Mouse (Mus musculus): ENCODE data around the gene Cdkn2aip.

Cdkn2aip gene

GRCm38 (mm10) chr8:47695431-47696105, 18.2 kb downstream of the Cdkn2aip start:
- peak; percentile 76 for DNase-seq (ENCODE audit: low read depth, low spot score)

- DNase-seq (ENCODE audit: low read depth, low spot score): peak; percentile 87
Measured at GRCm38 (mm10) chr8:47693119-47693518, 20.6 kb downstream of the Cdkn2aip start.

GRCm38 (mm10) chr8:47691831-47692230, 21.9 kb downstream of the Cdkn2aip start:
- no peak for DNase-seq (ENCODE audit: low read depth, low spot score)

- DNase-seq (ENCODE audit: low read depth, low spot score): no peak
Measured at GRCm38 (mm10) chr8:47691303-47691702, 22.4 kb downstream of the Cdkn2aip start.

GRCm38 (mm10) chr8:47690674-47691078, 23.1 kb downstream of the Cdkn2aip start:
- no peak for DNase-seq (ENCODE audit: low read depth, low spot score)

GRCm38 (mm10) chr8:47689704-47690326, 23.9 kb downstream of the Cdkn2aip start:
- DNase-seq (ENCODE audit: low read depth, low spot score): peak; percentile 23

GRCm38 (mm10) chr8:47684441-47684840, 29.3 kb downstream of the Cdkn2aip start:
- DNase-seq (ENCODE audit: low read depth, low spot score): no peak

- DNase-seq (ENCODE audit: low read depth, low spot score): peak; percentile 54
Measured at GRCm38 (mm10) chr8:47683994-47684393, 29.7 kb downstream of the Cdkn2aip start.

- DNase-seq (ENCODE audit: low read depth, low spot score): peak; percentile 67
Measured at GRCm38 (mm10) chr8:47680306-47680705, 33.4 kb downstream of the Cdkn2aip start.

GRCm38 (mm10) chr8:47679603-47680002, 34.1 kb downstream of the Cdkn2aip start:
- DNase-seq (ENCODE audit: low read depth, low spot score): no peak

GRCm38 (mm10) chr8:47676631-47677030, 37.1 kb downstream of the Cdkn2aip start:
- DNase-seq (ENCODE audit: low read depth, low spot score): no peak

GRCm38 (mm10) chr8:47676224-47676623, 37.5 kb downstream of the Cdkn2aip start:
- no peak for DNase-seq (ENCODE audit: low read depth, low spot score)

- DNase-seq (ENCODE audit: low read depth, low spot score): peak; percentile 56
Measured at GRCm38 (mm10) chr8:47675786-47676185, 37.9 kb downstream of the Cdkn2aip start.

GRCm38 (mm10) chr8:47674777-47675710, 38.7 kb downstream of the Cdkn2aip start, which contains the start of gene Ing2:
TSS of gene Ing2 (minus strand) at chr8:47675556.
- peak; percentile 100 for DNase-seq (ENCODE audit: low read depth, low spot score)

- DNase-seq (ENCODE audit: low read depth, low spot score): peak; percentile 39
Measured at GRCm38 (mm10) chr8:47674140-47674776, 39.5 kb downstream of the Cdkn2aip start.

- DNase-seq (ENCODE audit: low read depth, low spot score): peak; percentile 93
Measured at GRCm38 (mm10) chr8:47673317-47674139, 40.2 kb downstream of the Cdkn2aip start.

GRCm38 (mm10) chr8:47664231-47664785, 49.4 kb downstream of the Cdkn2aip start:
- DNase-seq (ENCODE audit: low read depth, low spot score): no peak

GRCm38 (mm10) chr8:47663201-47663600, 50.5 kb downstream of the Cdkn2aip start:
- DNase-seq (ENCODE audit: low read depth, low spot score): no peak

- DNase-seq (ENCODE audit: low read depth, low spot score): no peak
Measured at GRCm38 (mm10) chr8:47662716-47663115, 51.0 kb downstream of the Cdkn2aip start.

GRCm38 (mm10) chr8:47660394-47660793, 53.3 kb downstream of the Cdkn2aip start:
- peak; percentile 72 for DNase-seq (ENCODE audit: low read depth, low spot score)

Measured in brain, adult 2 months (tissue).